Mouse (Mus musculus) testis, adult 2 months (tissue): ENCODE results near the gene Fbxo42. TPM values are rescaled to one million over a fixed set of nuclear protein-coding genes. Genes with fewer than 3 reads are reported as not detected.

ENCODE experiments used
- H3K27ac ChIP-seq: fragments of 200-500 bp; 2 replicates; pipeline ENCODE4 v1.5.1; 2012; ENCODE audit warnings: low read depth, low read length; ENCODE audit not compliant: control insufficient read depth, insufficient read depth
- H3K27me3 ChIP-seq: fragments of 200-500 bp; 2 replicates; pipeline ENCODE4 v1.6.1; 2012; ENCODE audit warnings: mild to moderate bottlenecking, low read length, moderate library complexity; ENCODE audit not compliant: control insufficient read depth, insufficient read depth
- H3K36me3 ChIP-seq: fragments of 200-500 bp; 2 replicates; pipeline ENCODE4 v1.6.1; 2012; ENCODE audit warnings: mild to moderate bottlenecking, low read length; ENCODE audit not compliant: control insufficient read depth, insufficient read depth
- H3K4me1 ChIP-seq: fragments of 200-500 bp; 2 replicates; pipeline ENCODE4 v1.6.1; 2012; ENCODE audit warnings: low read length; ENCODE audit not compliant: control insufficient read depth, insufficient read depth
- H3K4me3 ChIP-seq: fragments of 200-500 bp; 2 replicates; pipeline ENCODE4 v1.5.1; 2012; ENCODE audit warnings: low read depth, mild to moderate bottlenecking, low read length, moderate library complexity, mixed read lengths; ENCODE audit not compliant: control insufficient read depth
- CTCF ChIP-seq: fragments of 200-500 bp; IDR thresholded peaks from 2 replicates; pipeline ENCODE4 v1.5.1; 2012; ENCODE audit warnings: low read depth, mild to moderate bottlenecking, inconsistent platforms, low read length, moderate library complexity; ENCODE audit not compliant: control insufficient read depth, insufficient read depth, insufficient replicate concordance
- POLR2A ChIP-seq: fragments of 200-500 bp; IDR thresholded peaks from 2 replicates; pipeline ENCODE4 v1.6.1; 2012; ENCODE audit warnings: low read depth, mild to moderate bottlenecking, inconsistent platforms, low read length, moderate library complexity; ENCODE audit not compliant: control insufficient read depth
- polyA plus RNA-seq: library from polyadenylated mRNA; depleted of rRNA; stranded (reverse); fragments of >200 nt; gene quantifications from 2 replicates; pipeline ENCODE4 v1.2.3, GENCODE M21; 2012

Fbxo42 gene
- polyA plus RNA-seq, 1 experiment = 10.7 TPM

GRCm38 (mm10) chr4:141113831-141114230 lies 33.9 kb upstream of the Fbxo42 start:
- Histone ChIP-seq H3K36me3 (no peaks in the 10 kb centered on the region), H3K4me1 (no peaks in the 10 kb centered on the region; the same call in 1 of the 2 replicates), H3K27me3 (no peaks in the 10 kb centered on the region), H3K27ac (no peak overlapping the region), H3K4me3 (no peak overlapping the region)
- TF ChIP-seq POLR2A = no peak
- no peak for TF ChIP-seq CTCF

GRCm38 (mm10) chr4:141114521-141114981 lies 33.2 kb upstream of the Fbxo42 start:
- Histone ChIP-seq H3K36me3 (no peaks in the 10 kb centered on the region), H3K4me1 (no peaks in the 10 kb centered on the region; the same call in 1 of the 2 replicates), H3K27me3 (no peaks in the 10 kb centered on the region), H3K4me3 (no peak overlapping the region), H3K27ac (peak overlapping the region; percentile 55)
- TF ChIP-seq POLR2A (no peak), CTCF (no peak)

- H3K36me3 ChIP-seq = no peaks in the 10 kb centered on the region
- H3K27ac ChIP-seq = no peak overlapping the region
- no peaks in the 10 kb centered on the region; the same call in 1 of the 2 replicates for H3K4me1 ChIP-seq
- H3K4me3 ChIP-seq = no peak overlapping the region
- H3K27me3 ChIP-seq = no peaks in the 10 kb centered on the region
- TF ChIP-seq POLR2A (no peak), CTCF (no peak)
Measured at GRCm38 (mm10) chr4:141115398-141115797, 32.3 kb upstream of the Fbxo42 start.

- TF ChIP-seq POLR2A = no peak
- TF ChIP-seq CTCF = no peak
- Histone ChIP-seq H3K4me1 (no peaks in the 10 kb centered on the region; the same call in 1 of the 2 replicates), H3K4me3 (no peak overlapping the region), H3K27me3 (no peaks in the 10 kb centered on the region), H3K36me3 (no peaks in the 10 kb centered on the region), H3K27ac (no peak overlapping the region)
Measured at GRCm38 (mm10) chr4:141118691-141119090, 29.0 kb upstream of the Fbxo42 start.

DNA sequence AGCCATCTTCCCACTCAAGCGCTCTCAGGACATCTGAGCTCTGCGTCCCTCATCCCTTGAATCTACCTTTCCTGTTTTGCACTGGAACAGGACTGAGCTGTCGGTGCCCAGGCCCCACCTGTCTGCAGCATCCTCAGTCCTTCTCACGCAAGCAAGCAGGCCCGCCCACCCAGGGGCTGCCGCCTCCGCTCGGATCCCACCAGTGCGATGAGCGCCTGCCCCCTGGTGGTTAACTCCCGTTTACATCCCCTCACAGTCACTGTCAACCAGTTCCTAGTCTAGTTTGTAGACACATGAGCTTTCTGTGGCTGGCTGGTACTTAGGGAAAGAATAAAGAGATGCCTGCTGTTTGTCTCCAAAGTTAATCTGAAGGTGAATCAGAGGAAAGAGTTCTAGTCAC lies 27.0 kb upstream of the Fbxo42 start:
- H3K27ac ChIP-seq = no peak overlapping the region
- H3K27me3 ChIP-seq = no peaks in the 10 kb centered on the region
- H3K4me3 ChIP-seq = no peak overlapping the region
- no peaks in the 10 kb centered on the region; the same call in 1 of the 2 replicates for H3K4me1 ChIP-seq
- TF ChIP-seq CTCF = peak; percentile 39; the same call in 1 of the 2 replicates
- no peak for TF ChIP-seq POLR2A
- H3K36me3 ChIP-seq = no peaks in the 10 kb centered on the region

DNA sequence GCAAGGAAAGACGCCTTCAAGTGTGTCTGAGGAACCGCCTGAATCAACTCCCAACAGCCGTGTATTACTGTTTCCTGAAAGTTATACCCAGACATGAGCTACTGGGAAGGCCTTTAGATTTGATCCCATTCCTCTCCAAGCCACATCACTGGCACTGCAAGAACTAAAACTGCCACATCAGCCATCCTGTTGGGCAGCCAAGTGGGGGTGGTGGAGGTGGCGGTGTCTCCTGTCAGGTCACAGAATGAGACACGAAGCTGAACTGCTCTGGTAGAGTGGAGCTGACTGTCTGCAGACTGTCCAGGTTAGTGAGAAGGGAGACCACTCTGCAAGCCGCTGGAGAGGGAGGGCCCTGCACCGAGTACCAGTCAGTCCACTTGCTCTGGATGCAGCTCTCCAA lies 25.1 kb upstream of the Fbxo42 start:
- H3K27me3 ChIP-seq = no peaks in the 10 kb centered on the region
- no peak overlapping the region for H3K4me3 ChIP-seq
- H3K27ac ChIP-seq = no peak overlapping the region
- TF ChIP-seq CTCF = no peak
- TF ChIP-seq POLR2A = no peak
- H3K4me1 ChIP-seq = no peaks in the 10 kb centered on the region; the same call in 1 of the 2 replicates
- H3K36me3 ChIP-seq = no peaks in the 10 kb centered on the region; the same call in 1 of the 2 replicates

DNA sequence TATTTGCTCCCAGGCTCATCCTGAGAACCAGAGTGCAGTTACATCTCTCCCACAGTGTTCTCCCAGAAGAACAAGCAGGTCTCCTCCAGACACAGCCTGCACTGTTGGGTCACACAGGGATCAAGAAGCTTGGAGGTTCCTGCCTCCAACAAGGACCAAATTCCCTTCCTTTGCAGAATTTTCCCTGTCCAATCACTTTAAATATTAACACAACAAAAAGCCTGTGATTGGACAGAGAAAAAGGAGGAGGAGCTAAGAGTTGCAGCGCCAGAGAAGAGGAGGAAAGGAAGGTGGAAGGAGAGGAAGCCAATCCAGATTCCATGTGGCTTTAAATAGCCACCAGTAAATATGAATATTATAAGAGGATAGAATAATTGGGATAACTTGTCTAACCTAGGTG lies 24.6 kb upstream of the Fbxo42 start:
- Histone ChIP-seq H3K27me3 (no peaks in the 10 kb centered on the region), H3K36me3 (no peaks in the 10 kb centered on the region; the same call in 1 of the 2 replicates), H3K27ac (no peak overlapping the region), H3K4me3 (no peak overlapping the region), H3K4me1 (no peaks in the 10 kb centered on the region; the same call in 1 of the 2 replicates)
- TF ChIP-seq POLR2A = no peak
- TF ChIP-seq CTCF = no peak

GRCm38 (mm10) chr4:141129190-141129710 lies 18.5 kb upstream of the Fbxo42 start:
- no peak overlapping the region for H3K4me3 ChIP-seq
- no peak overlapping the region for H3K27ac ChIP-seq
- H3K36me3 ChIP-seq = no peaks in the 10 kb centered on the region; the same call in 1 of the 2 replicates
- TF ChIP-seq POLR2A (no peak), CTCF (no peak)
- no peaks in the 10 kb centered on the region for H3K27me3 ChIP-seq
- no peaks in the 10 kb centered on the region for H3K4me1 ChIP-seq
